Mouse (Mus musculus): ENCODE results near the gene Kazald1. TPM values are rescaled to one million over a fixed set of nuclear protein-coding genes. Genes with fewer than 3 reads are reported as not detected.
"Not testable (repeated sequence)": the region's sequence is repeated elsewhere in the genome, so short reads cannot be mapped to it uniquely, and the experiment has no call there.

The Kazald1 gene
- 0.50 and 1.1 TPM in 2 replicates for total RNA-seq (2017)

DNA sequence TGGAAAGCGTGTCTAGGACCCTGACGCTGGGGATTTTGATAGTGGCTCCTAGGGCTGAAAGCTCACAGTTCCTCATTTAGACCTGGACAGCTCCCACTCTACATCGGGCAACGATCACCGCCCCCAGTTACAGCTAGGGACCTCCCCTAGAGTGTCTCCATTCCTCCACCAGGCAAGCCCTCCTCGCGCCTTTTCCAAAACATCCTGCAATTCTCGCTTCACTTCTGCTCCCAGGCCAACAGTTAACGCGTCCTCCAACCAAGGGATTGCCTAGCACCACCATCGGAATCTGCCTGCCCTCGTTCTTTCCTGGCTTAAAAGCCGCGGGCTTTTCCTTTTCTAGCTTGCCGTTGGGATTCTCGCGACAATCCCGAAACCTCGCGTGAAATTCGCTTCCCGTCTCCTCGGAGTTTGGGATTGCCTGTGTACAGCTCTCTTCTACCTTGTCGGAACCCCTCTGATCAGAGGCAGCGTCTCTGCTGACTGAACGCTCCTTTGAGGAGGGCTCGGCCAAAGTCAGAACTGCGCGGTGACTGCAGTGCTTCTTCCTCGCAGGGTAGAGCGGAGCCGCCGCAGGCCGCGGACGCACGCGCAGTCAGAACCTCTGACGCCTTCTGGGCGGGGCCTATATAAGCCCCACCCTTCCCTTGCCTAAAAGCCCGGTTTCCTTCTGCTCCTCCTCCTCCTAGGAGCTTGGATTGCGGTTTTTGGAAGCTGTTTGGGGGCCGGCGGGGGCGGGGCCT is at the start of gene Kazald1:
TSS of gene Kazald1 (plus strand) at position 662 of the 743 bp plus-strand sequence.
- peak; percentile 53 for ATAC-seq (replicated peaks; ENCODE audit: low read depth, poor library complexity, severe bottlenecking)

DNA sequence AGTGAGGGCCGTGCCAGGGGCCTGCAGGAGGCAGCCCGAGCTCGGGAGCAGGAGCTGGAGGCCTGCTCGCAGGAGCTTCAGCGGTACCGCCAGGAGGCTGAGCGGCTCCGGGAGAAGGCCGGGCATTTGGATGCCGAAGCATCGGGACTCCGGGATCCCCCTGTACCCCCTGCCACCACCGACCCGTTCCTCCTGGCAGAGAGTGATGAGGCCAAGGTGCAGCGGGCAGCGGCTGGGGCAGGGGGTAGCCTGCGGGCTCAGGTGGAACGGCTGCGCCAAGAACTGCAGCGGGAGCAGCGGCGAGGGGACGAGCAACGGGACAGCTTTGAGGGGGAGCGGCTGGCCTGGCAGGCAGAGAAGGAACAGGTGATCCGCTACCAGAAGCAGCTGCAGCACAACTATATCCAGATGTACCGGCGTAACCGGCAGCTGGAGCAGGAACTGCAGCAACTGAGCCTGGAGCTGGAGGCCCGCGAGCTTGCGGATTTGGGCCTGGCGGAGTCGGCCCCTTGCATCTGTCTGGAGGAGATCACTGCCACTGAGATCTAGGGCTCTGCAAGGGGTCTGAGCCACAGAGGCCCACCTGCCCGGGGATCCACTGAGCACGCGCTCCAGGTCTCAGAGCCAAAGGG is 49.0 kb upstream of the Kazald1 start:
- no peak for ATAC-seq (replicated peaks; ENCODE audit: low read depth, poor library complexity, severe bottlenecking)

DNA sequence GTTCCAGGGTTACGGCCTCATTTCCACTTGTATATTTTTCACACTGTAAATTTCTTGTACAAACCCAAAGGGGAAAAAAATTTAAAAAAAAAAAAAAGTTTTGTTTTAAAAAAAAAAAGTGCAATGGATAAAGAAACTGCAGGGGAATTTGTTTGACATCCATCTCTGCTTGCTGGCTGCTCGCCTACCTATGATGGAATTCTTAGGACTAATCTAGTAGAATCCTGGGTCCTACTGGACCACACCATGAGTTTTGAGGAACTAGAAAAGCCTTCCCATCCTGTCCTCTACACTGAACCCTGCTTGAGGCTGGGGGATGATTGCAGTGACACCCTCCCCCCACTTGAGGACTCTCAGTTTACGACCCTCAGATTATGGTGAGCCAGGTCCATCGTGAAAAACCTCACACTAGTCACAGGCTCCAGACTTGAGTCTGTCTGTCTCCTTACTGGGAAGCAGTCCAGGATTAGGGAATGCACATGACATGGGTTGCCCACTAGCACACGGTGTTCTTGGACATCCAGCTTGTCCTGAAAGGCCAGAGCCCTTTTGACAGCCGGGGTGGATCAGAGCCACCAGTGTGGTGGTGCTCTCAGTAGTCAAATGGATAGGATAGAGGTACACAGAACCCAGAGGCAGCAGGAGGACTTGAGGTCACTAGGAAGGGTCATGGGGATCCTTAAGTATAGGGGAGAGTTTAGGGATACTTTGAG is 47.9 kb upstream of the Kazald1 start:
- ATAC-seq (replicated peaks; ENCODE audit: low read depth, poor library complexity, severe bottlenecking): no peak

DNA sequence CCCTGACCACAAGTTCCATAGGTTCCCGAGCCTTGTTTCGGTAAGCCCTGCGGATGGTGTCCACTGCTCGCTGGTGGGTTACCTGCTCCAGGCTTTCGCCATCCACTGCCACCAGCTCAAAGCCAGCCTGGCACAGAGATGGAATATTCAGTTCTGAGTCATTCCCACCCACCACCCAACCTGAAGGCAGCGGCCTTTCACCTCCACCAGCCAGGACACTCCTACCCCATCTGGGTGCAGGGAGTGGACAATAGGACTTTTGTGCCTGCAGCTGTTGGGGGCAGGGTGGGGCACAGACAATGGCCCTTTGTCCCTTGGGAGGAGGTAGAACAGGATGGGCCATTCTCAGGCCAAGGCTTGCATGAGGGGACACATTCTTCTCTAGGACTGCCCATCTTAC is 47.2 kb upstream of the Kazald1 start:
- ATAC-seq (replicated peaks; ENCODE audit: low read depth, poor library complexity, severe bottlenecking): no peak

DNA sequence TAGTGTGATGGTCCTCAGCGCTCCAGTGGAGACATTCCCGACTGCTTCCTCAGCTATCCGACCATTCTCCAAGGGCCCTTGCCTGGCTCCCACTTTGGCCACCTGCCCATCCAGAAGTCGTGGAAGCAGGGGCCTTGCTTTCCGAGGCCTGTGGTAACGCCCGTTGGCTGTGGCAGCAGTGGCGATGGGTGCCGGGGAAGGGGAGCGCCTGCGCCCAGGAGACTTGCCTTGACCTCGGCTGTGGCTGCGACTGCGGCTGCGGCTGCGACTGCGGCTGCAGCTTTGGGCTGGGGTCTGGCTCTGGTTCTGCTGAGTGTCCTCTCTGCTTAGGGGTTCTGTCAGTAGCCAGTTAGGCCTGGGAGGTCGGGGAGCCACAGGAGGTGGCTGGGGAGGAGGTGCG is 46.3 kb upstream of the Kazald1 start:
- no peak for ATAC-seq (replicated peaks; ENCODE audit: low read depth, poor library complexity, severe bottlenecking)

DNA sequence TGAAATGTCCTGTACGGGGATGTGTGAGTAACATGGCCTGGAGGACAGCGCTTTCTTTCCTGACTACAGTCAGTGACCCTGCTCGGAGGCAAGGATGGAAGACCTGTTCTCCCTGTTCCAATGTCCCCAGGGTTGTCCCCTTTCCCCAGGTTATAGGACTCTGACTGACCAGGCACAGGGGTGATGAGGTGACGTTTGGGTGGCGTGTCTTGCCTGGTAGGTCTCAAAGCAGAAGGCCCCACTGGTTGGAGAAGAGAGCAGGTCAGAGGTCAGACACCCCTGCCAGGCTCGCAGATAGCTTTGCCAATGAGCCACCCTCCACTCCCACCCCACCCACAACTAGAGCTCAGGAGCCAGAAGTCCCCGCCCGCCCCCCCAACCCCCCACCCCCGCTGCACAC is 45.5 kb upstream of the Kazald1 start:
- no peak for ATAC-seq (replicated peaks; ENCODE audit: low read depth, poor library complexity, severe bottlenecking)

DNA sequence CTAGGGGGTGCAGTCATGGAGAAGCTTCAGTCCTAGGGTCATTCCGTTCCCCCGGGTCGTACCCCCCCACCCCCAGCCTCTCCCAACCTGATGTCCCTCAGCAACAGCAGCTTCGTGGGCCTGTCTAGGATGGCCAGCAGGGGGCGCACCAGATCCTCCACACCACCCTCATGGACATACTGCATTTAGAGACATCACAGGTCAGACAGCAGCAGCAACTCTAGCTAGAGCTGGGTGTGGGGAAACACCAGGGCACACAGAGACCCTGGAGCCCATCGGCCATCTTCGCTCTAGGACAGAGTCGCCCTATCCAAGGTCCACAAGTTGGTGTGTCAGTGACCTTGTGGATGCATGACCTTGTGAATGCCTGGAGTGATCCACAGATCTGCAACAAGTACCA is 44.9 kb upstream of the Kazald1 start:
- ATAC-seq (replicated peaks; ENCODE audit: low read depth, poor library complexity, severe bottlenecking): 0 out of 2 replicates have a peak, but pooled peaks have one; percentile 22

DNA sequence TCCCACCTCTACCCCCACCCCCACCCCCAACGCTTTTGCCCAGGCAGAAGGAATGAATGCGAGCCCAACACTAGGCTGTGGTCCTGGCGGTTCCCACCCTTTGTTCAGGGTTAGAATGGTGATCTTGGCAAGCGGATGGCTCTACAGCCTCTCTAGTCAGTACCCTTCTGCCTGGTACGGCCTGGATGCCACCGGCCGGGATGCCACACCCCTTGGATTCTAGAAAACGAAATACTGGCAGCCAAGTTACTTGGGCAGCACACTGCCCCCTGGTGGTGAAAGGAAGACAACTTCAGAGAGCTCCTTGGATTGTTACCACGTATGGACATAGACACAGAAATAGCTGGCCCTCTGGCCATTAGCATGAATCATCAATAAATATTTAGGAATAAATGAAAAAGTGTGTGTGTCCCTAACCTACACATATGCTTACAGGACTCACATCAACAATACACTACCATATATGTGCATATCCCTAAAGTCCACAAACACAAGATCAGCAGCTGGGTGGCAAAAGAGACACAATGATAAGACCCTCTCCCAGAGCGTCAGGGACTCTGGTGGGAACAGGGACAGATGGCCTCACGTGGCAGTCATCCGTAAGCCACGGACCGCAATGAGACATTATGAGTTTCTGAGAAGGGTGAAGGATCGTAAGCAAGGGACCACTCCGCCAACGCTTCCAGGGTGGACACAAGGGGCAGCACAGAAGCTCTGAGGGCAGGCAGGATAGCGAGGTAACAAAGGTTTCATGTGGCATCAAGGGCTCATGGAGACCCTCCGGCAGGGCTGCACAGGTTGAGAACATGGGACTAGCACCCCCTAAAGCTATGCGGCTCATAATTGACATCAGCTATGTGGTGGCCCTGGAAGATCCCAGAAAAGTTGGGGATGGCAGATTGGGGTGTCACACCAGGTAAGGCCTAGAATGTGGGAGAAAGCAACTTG is 44.0 kb upstream of the Kazald1 start:
- peak; percentile 68 for ATAC-seq (replicated peaks; ENCODE audit: low read depth, poor library complexity, severe bottlenecking)

DNA sequence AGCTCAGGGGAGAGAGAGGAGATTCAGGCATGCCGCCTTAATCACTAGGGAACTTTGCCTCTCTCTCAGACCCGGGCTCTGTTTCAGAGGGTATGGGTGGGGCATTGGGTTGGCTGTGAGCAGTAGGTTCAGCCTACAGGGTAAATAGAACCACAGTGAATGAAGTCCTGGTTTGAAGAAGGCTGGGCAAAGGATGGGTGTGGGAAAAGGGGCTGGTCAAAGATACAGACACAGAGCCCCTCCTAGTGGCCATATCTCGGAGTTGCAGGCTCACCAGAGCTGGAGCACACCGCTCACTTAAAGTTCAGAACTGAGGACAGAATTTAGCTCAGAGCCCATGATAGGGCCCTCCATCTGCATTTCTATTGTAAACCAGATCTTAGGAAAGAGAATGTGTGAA is 43.3 kb upstream of the Kazald1 start:
- peak; percentile 73 for ATAC-seq (replicated peaks; ENCODE audit: low read depth, poor library complexity, severe bottlenecking)

DNA sequence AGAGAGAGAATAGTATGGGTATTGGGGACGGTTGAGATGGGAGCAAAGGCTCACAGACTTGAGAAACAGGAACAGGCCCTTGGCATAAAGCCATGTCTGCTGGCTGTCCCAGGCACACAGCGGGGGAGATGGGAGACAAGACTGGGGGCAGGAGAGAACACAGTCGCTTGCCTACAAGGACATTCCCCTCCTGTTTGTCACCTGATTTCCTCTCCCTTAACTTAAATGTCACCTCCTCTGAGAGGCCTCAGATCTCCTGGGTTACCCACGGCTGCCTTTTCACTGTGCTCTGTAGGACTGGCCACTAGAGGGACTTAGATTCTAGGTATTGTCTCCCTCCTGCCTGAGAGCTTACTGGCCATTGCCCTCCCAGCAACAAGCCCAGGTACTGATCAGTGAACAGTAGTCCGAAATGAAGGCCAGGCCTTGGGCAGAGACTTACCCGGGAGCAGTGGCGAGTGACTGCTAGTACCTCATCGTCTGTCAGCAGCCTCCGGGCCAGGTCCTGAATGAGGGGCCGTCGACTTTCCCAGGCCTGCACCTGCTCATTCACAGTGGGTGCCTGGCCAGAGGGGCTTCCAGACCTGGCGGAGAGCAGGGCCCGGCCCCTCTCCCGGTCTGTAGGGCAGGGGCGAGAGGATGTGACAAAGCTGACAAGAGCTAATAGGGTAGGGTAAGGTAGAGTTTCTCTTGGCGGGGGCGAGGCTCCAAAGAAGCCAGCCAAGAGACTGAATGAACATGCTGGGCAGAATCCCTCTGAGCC is 42.3 kb upstream of the Kazald1 start:
- peak; percentile 30 for ATAC-seq (replicated peaks; ENCODE audit: low read depth, poor library complexity, severe bottlenecking)

DNA sequence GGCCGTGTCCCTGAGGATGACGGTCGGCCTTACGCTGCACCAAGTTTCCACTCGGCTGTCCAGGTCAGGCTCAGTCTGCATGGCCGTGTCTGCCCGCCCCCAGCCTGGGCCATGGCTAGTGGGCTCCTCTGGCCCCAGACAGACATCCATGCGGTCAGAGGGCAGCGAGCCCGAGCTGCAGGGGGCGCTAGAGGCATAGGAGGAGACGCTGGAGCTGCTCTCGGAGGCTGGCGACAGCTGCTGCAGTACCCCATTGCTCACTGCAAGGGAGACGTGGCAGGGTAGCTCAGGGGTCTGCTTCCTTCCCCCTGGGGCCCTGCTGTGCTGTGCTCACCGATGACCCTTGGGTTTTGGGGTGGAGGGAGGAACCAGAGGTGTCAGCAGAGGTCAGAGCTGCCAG is 38.2 kb upstream of the Kazald1 start:
- ATAC-seq (replicated peaks; ENCODE audit: low read depth, poor library complexity, severe bottlenecking): peak; percentile 76

DNA sequence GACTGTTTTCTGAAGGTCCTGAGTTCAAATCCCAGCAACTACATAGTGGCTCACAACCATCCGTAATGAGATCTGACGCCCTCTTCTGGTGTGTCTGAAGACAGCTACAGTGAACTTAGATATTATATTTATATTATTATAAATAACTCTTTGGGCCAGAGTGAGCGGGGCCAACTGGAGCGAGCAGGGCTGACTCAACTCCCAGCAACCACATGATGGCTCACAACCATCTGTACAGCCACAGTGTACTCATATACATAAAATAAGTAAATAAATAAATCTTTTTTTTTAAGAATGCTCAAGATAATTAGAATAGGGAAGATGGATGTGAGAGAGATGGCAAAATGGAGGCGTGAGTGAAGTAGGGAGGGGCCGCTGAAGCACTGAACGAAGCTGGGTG is 36.8 kb upstream of the Kazald1 start:
- not testable (repeated sequence) for ATAC-seq (replicated peaks; ENCODE audit: low read depth, poor library complexity, severe bottlenecking)

DNA sequence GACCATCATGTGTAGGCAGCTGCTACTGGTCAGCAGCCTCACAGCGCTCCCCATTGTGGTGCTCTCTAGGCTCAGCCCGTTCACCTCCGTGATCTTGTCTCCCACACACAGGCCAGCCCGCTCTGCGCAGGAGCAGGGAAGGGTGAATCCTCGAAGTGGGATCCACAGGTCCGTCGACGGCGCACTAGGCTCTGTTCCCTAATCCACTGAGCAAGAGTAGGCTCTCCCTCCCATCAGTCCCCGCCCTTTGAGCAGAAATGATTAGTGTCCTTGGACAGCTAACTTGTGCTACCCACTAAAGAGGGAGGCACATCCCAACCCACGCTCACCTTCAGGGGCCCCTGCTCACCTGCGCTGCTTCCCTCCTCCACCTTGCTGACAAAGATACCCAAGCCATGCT is 34.8 kb upstream of the Kazald1 start:
- no peak for ATAC-seq (replicated peaks; ENCODE audit: low read depth, poor library complexity, severe bottlenecking)

DNA sequence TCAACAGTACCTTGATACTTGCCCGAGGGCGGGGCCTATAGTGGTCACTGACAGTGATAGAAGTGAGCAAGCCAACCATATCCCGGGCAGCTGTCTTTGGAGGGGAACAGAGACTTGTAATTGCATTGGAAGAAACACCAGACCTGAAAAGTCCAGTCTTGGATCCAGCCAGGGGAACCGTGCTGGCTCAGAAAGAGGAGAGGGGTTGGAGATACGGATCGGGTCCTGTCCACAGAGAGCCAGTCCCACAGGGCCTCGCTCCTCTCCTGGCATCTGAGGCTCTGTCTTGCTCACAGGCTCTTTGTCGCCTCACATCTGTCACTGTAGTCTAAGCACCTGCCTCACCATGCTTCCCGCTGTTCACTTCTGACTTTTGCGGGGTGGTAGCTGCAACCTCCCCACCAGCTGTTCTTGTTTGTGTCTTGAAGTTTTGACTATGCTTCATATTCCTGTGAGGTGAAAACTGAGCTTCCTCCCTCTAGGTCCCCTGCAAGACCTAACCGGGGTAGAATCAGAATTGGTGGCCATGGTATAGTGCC is 30.6 kb upstream of the Kazald1 start:
- no peak for ATAC-seq (replicated peaks; ENCODE audit: low read depth, poor library complexity, severe bottlenecking)

DNA sequence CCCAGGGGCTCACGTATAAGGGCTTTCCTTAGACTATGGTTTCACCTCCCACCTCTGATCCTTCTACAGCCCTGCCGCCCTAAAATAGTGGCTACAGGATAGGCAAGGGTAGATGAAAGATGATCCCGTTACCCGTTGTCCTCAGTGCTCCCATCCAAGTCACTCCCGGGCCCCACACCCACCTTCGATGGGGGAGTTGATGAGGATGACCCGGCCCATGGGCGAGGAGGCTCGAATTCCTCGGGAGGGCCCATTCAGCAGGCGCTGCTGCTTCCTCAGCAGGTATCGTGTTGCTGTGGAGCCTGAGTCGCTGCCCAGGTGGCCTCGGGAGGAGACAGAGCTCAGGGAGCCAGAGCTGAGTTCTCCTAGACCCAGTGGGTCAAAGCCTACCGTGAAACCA is 29.8 kb upstream of the Kazald1 start:
- ATAC-seq (replicated peaks; ENCODE audit: low read depth, poor library complexity, severe bottlenecking): no peak

DNA sequence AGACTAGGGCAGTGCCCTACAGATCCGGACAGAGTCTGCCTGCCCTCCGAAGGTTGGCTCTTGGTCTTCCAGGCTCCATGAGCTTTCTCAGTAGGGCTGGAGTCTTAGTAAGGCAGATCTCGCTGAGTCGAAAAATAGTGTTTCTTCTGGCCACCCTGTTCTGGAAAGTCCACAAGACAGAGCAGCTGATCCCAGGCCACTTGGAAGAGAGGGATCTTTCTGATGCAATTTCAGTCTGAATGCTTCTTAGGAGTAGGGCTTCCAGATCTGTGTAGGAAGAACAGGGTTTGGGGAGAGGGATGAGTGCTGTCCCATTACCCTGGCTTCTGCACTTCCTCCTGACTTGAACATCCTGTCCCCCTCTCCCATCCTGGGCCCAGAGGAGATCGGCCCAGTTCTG is 29.4 kb upstream of the Kazald1 start, which contains the start of gene Pdzd7:
TSS of gene Pdzd7 (minus strand) at position 67 of the 400 bp plus-strand sequence.
- ATAC-seq (replicated peaks; ENCODE audit: low read depth, poor library complexity, severe bottlenecking): no peak

DNA sequence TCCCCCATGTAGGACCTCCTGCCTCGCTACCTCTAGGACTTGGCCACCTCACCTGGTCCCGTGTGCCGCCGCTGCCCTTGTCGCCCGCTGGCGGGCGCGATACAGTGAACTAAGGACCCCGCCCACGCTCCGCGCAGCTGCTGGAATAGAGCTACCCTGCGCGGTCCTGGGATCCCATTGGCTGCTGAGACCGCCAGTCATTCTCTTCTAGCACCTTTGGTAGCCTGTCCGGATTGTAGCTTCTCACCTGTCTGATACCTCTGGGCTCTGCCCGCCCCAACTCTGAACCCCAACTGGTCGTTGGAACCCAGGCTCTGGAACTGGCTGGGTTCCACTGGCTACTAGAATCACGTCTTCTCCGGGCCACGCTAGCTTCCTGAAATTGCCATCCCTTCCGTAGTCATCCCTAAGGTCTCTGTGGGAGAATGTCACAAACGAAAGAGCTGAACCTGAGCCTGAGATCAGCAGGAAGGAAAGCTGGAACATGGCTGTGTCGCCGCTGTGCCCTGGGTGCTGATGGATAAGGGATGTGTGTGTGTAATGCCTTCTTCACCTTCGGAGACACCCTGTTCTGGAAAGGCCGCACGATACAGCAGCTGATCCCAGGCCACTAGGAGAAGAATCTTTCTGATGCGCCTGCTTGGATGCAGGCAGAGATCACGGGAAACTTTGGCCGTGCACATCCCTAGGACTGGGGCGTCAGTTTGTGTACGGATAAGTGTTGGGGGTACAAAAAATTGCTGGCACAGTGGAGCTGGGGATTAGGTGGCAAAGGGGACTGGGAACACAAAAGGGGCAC is 28.3 kb upstream of the Kazald1 start:
- ATAC-seq (replicated peaks; ENCODE audit: low read depth, poor library complexity, severe bottlenecking): peak; percentile 24; the same call in 1 of the 2 replicates

DNA sequence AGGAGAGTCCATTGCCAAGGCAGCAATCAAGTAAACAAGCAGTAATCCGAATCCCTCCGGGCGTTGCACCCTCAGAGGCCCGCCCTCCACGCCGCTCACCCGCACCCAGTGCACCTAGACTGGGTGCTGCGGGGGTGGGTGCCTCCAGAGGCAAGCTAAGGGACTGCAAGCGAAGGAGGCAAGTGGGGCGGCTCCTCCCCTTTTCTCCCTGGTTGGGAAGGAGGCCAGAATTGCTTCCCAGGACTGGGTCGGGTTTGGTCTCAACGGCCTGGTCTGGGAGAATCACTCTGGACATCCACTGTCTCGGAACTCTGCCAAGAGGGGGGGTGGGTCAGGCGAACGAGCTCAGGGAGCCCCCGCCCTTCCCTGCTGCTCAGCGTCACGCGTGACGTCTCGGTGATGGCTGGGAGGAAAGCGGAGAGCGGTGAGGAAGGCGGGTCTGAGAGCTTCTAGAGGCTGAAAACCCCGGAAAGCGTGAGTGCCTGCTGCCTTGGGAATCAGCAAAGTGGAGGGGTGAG is 27.6 kb upstream of the Kazald1 start, which contains the start of gene Sfxn3:
TSS of gene Sfxn3 (plus strand) at position 87 of the 518 bp plus-strand sequence.
- peak; percentile 83 for ATAC-seq (replicated peaks; ENCODE audit: low read depth, poor library complexity, severe bottlenecking)

Measured in common myeloid progenitor, adult 5-6 weeks (primary cell).